In genomic region chrX:93888966-93889365, GRCm38 (mm10) we compare ENCODE assay signal across 8 mouse cellular contexts. TPM values are rescaled to one million over a fixed set of nuclear protein-coding genes. Genes with fewer than 3 reads are reported as not detected.
DNase-seq lines count a peak whose midpoint lies in the region; ATAC-seq and TF ChIP-seq lines count a peak whose summit lies in the region.

No protein-coding gene starts in this region.

- no peaks in the 10 kb centered on the region for H3K36me3 ChIP-seq in heart, embryonic 12.5 days
- H3K36me3 ChIP-seq in lung, embryonic 16.5 days (ENCODE audit: control insufficient read depth, insufficient read depth, low read length): no peaks in the 10 kb centered on the region
- no peaks in the 10 kb centered on the region for H3K36me3 ChIP-seq in hindbrain, postnatal 0 days (ENCODE audit: insufficient read depth, low read length)
- no peaks in the 10 kb centered on the region for H3K36me3 ChIP-seq in neural tube, embryonic 15.5 days

- H3K27ac ChIP-seq in heart, embryonic 12.5 days (ENCODE audit: poor library complexity, severe bottlenecking): no peak overlapping the region
- H3K27ac ChIP-seq in lung, embryonic 16.5 days (ENCODE audit: low read length): no peak overlapping the region
- peak overlapping the region; percentile 54; the same call in 1 of the 2 replicates for H3K27ac ChIP-seq in hindbrain, postnatal 0 days
- H3K27ac ChIP-seq in neural tube, embryonic 15.5 days (replicated peaks): 0 out of 2 replicates have a peak overlapping the region, but pooled peaks have one; percentile 61

- DNase-seq in heart, postnatal 4 days: no peak
- no peak for DNase-seq in lung, postnatal 36 days
- no peak for DNase-seq in hindbrain, postnatal 0 days (ENCODE audit: low spot score)
- DNase-seq in urinary bladder, adult 2 months (ENCODE audit: low spot score): no peak

- H3K4me3 ChIP-seq in heart, embryonic 12.5 days: peak overlapping the region; percentile 31
- H3K4me3 ChIP-seq in lung, embryonic 16.5 days (ENCODE audit: low read length): peak overlapping the region; percentile 41
- peak overlapping the region; percentile 32 for H3K4me3 ChIP-seq in hindbrain, postnatal 0 days (ENCODE audit: low read length)
- H3K4me3 ChIP-seq in neural tube, embryonic 15.5 days (replicated peaks): peak overlapping the region; percentile 31

- H3K4me2 ChIP-seq in heart, embryonic 12.5 days: peak overlapping the region; percentile 56
- peak overlapping the region; percentile 44 for H3K4me2 ChIP-seq in lung, embryonic 16.5 days (ENCODE audit: low read depth, low read length)
- H3K4me2 ChIP-seq in hindbrain, postnatal 0 days (ENCODE audit: low read depth, low read length): peak overlapping the region; percentile 50
- H3K4me2 ChIP-seq in neural tube, embryonic 15.5 days: peak overlapping the region; percentile 50

- no peak overlapping the region for H3K9ac ChIP-seq in heart, embryonic 12.5 days
- no peak overlapping the region; the same call in 1 of the 2 replicates for H3K9ac ChIP-seq in lung, embryonic 16.5 days (ENCODE audit: low read length)
- H3K9ac ChIP-seq in hindbrain, postnatal 0 days (replicated peaks; ENCODE audit: low read length): peak overlapping the region; percentile 38; the same call in 1 of the 2 replicates
- 0 out of 2 replicates have a peak overlapping the region, but pooled peaks have one; percentile 45 for H3K9ac ChIP-seq in neural tube, embryonic 15.5 days (replicated peaks)

- no peak for ATAC-seq in heart, embryonic 12.5 days (ENCODE audit: insufficient number of reproducible peaks, low FRiP score)
- no peak for ATAC-seq in lung, embryonic 16.5 days (ENCODE audit: low read depth)
- peak; percentile 27; the same call in 1 of the 2 replicates for ATAC-seq in hindbrain, postnatal 0 days
- ATAC-seq in neural tube, embryonic 15.5 days (ENCODE audit: low FRiP score): no peak
- no peak for ATAC-seq in activated CD4-positive, CD25-positive, alpha-beta regulatory T cell, adult 4 months

- WGBS in heart, embryonic 12.5 days: 69% methylated on average over 8 of the region's 8 CpGs
- 68% methylated on average over 8 of the region's 8 CpGs for WGBS in lung, embryonic 16.5 days
- 66% methylated on average over 8 of the region's 8 CpGs for WGBS in hindbrain, postnatal 0 days
- 72% methylated on average over 8 of the region's 8 CpGs for WGBS in neural tube, embryonic 15.5 days

- H3K4me1 ChIP-seq in heart, embryonic 12.5 days (replicated peaks): no peaks in the 10 kb centered on the region
- no peaks in the 10 kb centered on the region for H3K4me1 ChIP-seq in lung, embryonic 16.5 days (replicated peaks; ENCODE audit: control insufficient read depth, insufficient read depth, low read length)
- H3K4me1 ChIP-seq in hindbrain, postnatal 0 days (ENCODE audit: insufficient read depth, low read length): no peaks in the 10 kb centered on the region
- no peaks in the 10 kb centered on the region for H3K4me1 ChIP-seq in neural tube, embryonic 15.5 days

- no peak for TF ChIP-seq CTCF in hindbrain, postnatal 0 days (IDR thresholded peaks at IDR 0.05; ENCODE audit: low read depth)

- no peaks in the 10 kb centered on the region for H3K9me3 ChIP-seq in heart, embryonic 12.5 days (replicated peaks)
- H3K9me3 ChIP-seq in lung, embryonic 16.5 days (ENCODE audit: control insufficient read depth, low read length): no peaks in the 10 kb centered on the region
- H3K9me3 ChIP-seq in hindbrain, postnatal 0 days (ENCODE audit: low read length): no peaks in the 10 kb centered on the region
- H3K9me3 ChIP-seq in neural tube, embryonic 15.5 days (replicated peaks): no peaks in the 10 kb centered on the region

- peaks cover 12% of the 10 kb centered on the region for H3K27me3 ChIP-seq in heart, embryonic 12.5 days (replicated peaks)
- no peaks in the 10 kb centered on the region for H3K27me3 ChIP-seq in lung, embryonic 16.5 days (ENCODE audit: control insufficient read depth, insufficient read depth, low read depth, low read length)
- no peaks in the 10 kb centered on the region for H3K27me3 ChIP-seq in hindbrain, postnatal 0 days (ENCODE audit: insufficient read depth, low read length)
- H3K27me3 ChIP-seq in neural tube, embryonic 15.5 days (replicated peaks): 0 out of 2 replicates have a peak, but pooled peaks cover 4% of the 10 kb centered on the region

RNA-seq across cellular contexts. Expression of gene Pdk3, which starts 57.0 kb away (rescaled TPM):
- 162 and 167 TPM in 2 replicates for polyA plus RNA-seq in heart, embryonic 12.5 days (2016; fragmentation: Nextera tagmentation; extraction: Ambion mirVana)
- total RNA-seq in heart, postnatal 4 days (2021): 10 to 100 TPM; 28.8 to 30.8 TPM
- 62.7 and 63.9 TPM in 2 replicates for polyA plus RNA-seq in lung, embryonic 16.5 days (2015; fragmentation: Nextera tagmentation; extraction: Ambion mirVana)
- total RNA-seq in hindbrain, postnatal 0 days (2014; rRNA removed): 18.6 and 22.4 TPM in 2 replicates
- polyA plus RNA-seq in hindbrain, postnatal 0 days (2015; fragmentation: Nextera tagmentation; extraction: Ambion mirVana): 23.1 and 23.6 TPM in 2 replicates
- polyA plus RNA-seq in neural tube, embryonic 15.5 days (2015; fragmentation: Nextera tagmentation; extraction: Ambion mirVana): 22.4 and 31.7 TPM in 2 replicates
- 10 to 100 TPM; 19.9 to 22.9 TPM for polyA plus RNA-seq in activated CD4-positive, CD25-positive, alpha-beta regulatory T cell, adult 4 months (2017; shearing (Covaris generic))
- polyA plus RNA-seq in urinary bladder, adult 2 months (2012; rRNA removed): 26.9 and 30.5 TPM in 2 replicates

Comparison
In these comparisons a context has a peak if more than half of its experiments do, and no peak if none do; other contexts are left out.
1. H3K27ac ChIP-seq: peak in hindbrain, postnatal 0 days (single experiment) and neural tube, embryonic 15.5 days (single experiment); none in heart, embryonic 12.5 days (single experiment) and lung, embryonic 16.5 days (single experiment).
2. H3K9ac ChIP-seq: peak in hindbrain, postnatal 0 days (single experiment) and neural tube, embryonic 15.5 days (single experiment); none in heart, embryonic 12.5 days (single experiment) and lung, embryonic 16.5 days (single experiment).
3. Peak in every context shown above with its lines, with median percentiles within 50 percentile points of each other: H3K4me2 ChIP-seq and H3K4me3 ChIP-seq.